Mouse (Mus musculus): ENCODE results near the gene Egln2.

The Egln2 gene

GRCm38 (mm10) chr7:27166614-27167474 is at the start of gene Egln2:
TSS of gene Egln2 (minus strand) at chr7:27166802.
- DNase-seq (ENCODE audit: low spot score in 2 of 2), result peak; percentile 90 to 91

DNA sequence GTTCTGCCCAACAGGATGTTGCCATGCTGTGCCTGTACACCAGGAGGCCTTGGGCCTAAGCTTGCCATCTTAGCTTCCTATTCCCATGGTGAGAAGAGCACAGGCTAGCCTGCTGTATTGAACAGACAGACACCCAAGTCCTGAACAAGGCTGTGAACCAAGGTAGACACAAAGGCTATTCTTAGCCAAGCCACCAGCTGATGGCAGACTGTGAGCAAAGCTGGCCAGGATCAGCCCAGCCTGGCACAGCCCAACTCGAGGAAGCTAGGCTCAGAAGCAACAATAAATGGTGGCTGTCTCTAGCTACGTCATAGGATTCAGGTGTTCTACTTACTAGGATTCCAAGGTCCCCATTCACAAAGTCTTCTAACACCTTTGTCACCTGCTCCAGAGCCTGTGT is 46.0 kb upstream of the Egln2 start:
- no peak for DNase-seq (ENCODE audit: low spot score in 2 of 2)

GRCm38 (mm10) chr7:27203730-27204449 is 37.3 kb upstream of the Egln2 start:
- no peak for DNase-seq (ENCODE audit: low spot score in 2 of 2)

GRCm38 (mm10) chr7:27198779-27199178 is 32.2 kb upstream of the Egln2 start:
- no peak for DNase-seq (ENCODE audit: low spot score in 2 of 2)

DNA sequence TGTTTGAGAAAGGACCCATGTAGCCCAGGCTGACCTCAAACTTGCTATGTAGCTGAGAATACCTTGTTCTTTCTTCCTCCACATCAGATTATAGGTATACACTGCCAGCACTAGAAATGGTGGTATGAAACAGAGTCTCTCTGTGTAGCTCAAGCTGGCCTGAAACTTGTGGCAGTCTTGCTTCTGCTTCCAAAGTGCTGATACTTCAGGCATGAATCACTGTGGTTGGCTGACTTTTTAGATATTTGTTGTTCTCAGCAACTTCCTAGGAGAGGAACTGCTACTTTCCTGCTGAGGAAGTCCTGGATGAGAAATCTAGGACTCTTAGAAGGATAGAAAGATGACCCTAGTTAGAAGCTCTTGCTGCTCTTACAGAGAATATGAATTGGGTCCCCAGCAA is 31.8 kb upstream of the Egln2 start:
- DNase-seq (ENCODE audit: low spot score in 2 of 2), result no peak

DNA sequence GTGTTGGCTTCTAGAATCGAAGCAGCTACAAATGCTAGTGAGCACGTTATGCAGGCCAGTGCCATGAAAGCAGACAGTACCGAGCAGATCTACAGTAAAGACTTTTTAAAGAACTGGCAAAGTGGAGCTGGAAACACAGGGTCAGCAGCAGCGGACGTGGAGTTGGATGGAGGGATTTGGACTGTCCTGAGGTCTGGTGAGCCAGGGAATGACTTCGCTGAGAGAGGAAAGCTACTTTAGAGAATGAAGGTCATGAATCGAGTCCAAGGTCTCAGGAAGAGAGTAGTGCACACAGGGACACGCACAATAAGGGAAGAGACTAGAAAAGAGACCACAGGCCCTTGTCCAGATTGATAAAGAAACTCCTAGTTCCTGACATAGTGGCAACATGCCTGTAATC is 31.0 kb upstream of the Egln2 start:
- no peak for DNase-seq (ENCODE audit: low spot score in 2 of 2)

GRCm38 (mm10) chr7:27197136-27197535 is 30.5 kb upstream of the Egln2 start:
- DNase-seq (ENCODE audit: low spot score in 2 of 2), result no peak

GRCm38 (mm10) chr7:27195681-27196611 is 29.3 kb upstream of the Egln2 start, which contains the start of the genes BC024978 and Snrpa:
TSS of gene BC024978 (plus strand) at chr7:27195781.
TSS of gene Snrpa (minus strand) at chr7:27196271.
- DNase-seq (ENCODE audit: low spot score in 2 of 2), result peak; percentile 94 to 99

DNA sequence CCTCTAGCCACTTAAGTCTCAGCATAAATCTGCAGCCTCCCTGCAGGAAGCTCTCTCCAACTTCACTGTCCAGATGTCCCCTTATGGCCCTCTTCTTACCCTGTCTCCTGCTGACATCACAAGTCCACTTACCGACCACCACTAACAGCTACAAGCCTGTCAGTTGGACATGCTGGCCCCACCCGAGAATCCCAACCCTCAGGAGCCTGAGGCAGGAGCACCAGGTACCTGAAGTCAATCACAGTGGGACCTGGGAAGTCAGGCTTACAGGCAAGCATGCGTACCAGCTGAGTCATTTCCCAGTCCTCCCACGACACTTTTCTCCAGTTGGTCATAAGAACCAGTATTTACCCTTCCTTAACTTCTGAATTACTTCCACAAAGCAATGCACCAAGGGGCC is 27.1 kb upstream of the Egln2 start:
- DNase-seq (ENCODE audit: low spot score in 2 of 2), result no peak

- DNase-seq (ENCODE audit: low spot score in 2 of 2), result no peak
These were observed 25.8 kb upstream of the Egln2 start for GRCm38 (mm10) chr7:27192434-27192833.

DNA sequence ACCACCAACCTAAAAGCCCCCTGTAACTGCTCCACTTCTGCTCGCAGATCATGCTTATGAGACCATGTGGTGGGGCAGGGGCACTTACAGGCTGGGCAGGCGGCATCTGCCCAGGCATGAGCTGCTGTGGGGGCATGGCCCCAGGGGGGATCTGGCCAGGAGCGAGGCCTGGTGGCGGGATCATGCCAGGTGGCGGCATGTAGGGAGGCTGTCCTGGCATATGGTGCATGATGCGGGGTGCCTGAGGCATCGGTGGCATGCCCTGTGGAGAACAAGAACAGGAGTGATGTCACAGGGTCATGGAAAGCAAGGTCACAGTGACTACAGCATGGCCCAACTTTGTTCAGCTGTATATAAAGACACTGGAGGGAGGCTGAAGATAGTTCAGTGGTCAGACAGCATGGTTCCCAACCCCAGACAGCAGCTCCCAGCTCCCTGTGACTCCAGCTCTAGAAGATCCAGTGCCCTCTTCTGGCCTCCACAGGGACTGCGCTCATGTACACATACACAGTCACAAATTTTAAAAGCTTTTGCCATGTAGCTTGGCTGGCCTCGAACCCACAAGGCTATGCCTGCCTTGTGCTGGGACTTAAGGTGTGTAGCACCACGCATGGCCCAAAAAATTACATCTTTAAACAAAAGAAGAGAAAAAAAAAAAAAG is 22.8 kb upstream of the Egln2 start:
- no peak for DNase-seq (ENCODE audit: low spot score in 2 of 2)

- no peak for DNase-seq (ENCODE audit: low spot score in 2 of 2)
These were observed 19.4 kb upstream of the Egln2 start for GRCm38 (mm10) chr7:27185986-27186385.

DNA sequence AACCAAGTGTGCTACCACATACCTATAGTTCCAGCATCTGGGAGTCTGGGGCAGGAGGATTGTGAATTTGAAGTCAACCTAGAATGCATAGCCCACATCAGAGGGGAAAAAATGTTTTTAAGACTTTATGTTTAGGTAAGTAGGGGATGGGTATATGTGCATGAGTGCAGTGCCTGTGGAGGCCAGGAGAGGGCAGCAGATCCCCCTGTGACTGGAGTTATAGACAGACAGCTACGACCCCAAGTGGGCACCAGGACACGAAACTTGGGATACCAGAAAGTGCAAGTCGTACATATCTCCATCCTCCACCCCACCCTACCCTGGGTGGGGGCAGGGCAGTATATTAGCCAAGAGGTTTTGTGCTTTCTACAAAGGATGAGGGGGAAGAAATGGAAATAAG is 18.4 kb upstream of the Egln2 start:
- DNase-seq (ENCODE audit: low spot score in 2 of 2), result no peak

- no peak for DNase-seq (ENCODE audit: low spot score in 2 of 2)
These were observed 15.9 kb upstream of the Egln2 start for GRCm38 (mm10) chr7:27182498-27182897.

DNA sequence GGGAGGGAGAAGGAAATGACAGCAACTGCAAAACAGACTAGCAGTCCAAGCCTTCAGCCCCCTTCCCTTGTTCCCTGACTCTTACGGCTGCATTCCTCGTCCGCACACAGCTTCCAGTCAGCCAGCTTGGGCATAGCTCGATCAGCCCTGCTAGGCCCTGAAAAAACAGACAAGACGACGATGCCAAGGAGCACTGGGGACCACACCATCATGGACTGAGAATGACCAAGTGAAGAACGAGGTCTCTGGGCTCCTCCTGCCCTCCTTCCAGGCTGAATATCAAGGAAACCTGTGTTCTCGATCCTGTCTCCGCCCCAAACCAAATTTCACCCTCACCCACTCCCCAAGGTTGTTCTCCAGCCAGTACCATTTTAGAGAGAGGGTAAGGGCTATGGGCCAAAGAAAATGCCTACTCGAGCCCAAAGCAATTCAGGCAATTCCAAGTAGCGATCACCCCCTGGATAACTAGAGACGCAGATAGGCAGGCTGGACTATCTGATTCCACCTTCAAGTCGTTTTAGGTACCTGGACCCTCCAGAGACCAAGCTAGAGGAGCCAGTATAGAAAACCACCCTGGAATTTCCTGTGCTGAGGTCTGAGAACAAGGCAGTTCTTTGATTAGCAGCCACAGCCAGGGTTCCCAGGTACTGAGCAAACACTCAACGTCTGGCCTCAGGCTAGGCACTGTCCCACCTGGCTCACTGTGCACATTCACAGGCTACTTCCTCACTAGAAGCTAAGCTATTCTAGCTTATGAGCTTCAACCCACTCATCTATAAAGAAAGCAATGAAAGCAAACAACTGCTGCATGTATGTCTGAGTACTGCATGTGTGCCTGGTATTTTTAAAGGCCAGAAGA is 14.5 kb upstream of the Egln2 start, which contains the start of the genes Gm21983 and Mia:
Gene Gm21983 (minus strand): TSS at position 250 of the 859 bp plus-strand sequence.
Gene Mia (minus strand): TSS at position 321 of the 859 bp plus-strand sequence.
- no peak for DNase-seq (ENCODE audit: low spot score in 2 of 2)

DNA sequence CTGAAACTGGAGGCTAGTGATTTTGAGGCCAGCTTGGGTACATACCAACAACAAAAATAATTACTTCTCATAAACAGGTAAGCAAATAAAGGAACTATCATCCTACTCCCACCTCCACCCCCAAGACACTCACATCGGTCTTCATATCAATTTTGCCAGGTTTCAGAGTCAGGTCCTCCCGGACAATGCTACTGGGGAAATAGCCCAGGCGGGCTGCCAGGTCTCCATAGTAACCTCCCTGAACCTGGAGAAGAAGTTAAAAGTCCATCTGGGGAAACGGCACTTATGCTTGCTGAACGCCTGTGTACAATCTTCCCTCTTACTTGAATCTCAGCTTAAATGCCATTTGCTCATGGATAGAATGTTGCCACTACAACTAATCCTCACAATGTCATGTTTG is 13.4 kb upstream of the Egln2 start:
- DNase-seq (ENCODE audit: low spot score in 2 of 2), result no peak

- DNase-seq (ENCODE audit: low spot score in 2 of 2), result no peak
These were observed 12.8 kb upstream of the Egln2 start for GRCm38 (mm10) chr7:27179217-27179918.

- peak; percentile 99 for DNase-seq (ENCODE audit: low spot score in 2 of 2)
These were observed 12.0 kb upstream of the Egln2 start, which contains the start of gene Rab4b for GRCm38 (mm10) chr7:27178324-27179216. TSS of gene Rab4b (minus strand) at chr7:27178896.

All from frontal cortex, postnatal 14 days (tissue).